Mouse (Mus musculus) layer of hippocampus, postnatal 25 days (tissue): Measurements from ENCODE around the gene Sirt1. TPM values are rescaled to one million over a fixed set of nuclear protein-coding genes. Genes with fewer than 3 reads are reported as not detected.
A peak's percentile ranks its signal among the peaks of the same experiment; 100 is the strongest.

Source experiments
- DNase-seq, 2 experiments: peaks; one replicate each; pipeline ENCODE4 v3.0.0; 2022; ENCODE audit warnings: mixed read lengths in 2 of 2, low spot score in 1 of 2; ENCODE audit errors: extremely low spot score in 1 of 2
- total RNA-seq, 2 experiments: library from RNA; stranded (reverse); gene quantifications; 2 replicates each; pipeline ENCODE4 v1.2.3; 2021

Sirt1 gene
- total RNA-seq, 2 experiments from 2014 or later, result 12.5 to 14.2 TPM

DNA sequence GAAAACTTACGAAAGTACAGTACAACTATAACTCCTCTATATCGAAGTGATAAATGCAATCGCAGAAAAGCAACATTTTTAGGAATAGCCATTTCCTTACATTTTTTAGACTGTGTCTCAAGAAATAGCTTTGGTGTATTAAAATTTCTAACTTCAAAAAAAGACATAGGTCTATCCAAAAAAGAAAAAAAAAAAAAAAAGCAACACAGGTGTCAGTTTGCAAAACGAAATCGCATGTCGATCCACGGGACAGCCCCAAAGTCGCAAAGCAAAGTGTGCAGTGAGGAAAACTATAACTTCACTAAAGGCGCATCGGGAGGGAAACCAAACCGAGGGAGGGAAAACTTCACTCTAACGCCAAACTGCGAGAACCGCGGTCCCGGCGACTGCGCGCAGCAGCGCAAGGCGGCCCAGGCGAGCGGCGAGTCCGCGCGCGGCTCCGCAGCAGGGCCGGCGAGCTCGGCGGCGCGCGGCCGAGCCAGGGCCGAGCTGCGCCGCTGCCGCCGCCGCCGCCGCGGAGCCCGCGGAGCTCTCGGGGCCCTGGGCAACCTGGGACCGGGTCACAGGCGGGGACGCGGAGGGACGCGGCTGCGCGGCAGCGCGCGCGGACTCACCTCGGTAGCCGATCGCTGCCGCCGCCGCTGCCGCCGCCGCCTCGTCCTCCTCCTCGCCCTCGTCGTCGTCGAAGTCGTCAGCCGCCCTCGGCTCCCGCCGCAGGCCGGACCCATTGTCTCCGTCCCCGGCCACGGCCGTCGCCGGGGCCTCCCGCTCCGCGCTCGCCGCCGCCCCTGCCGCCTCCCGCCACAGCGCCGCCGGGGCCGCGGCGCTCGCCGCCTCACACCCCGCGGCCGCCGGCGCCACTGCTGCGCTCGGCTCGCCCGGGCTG lies 43.3 kb downstream of the Sirt1 start:
- DNase-seq, result peak; percentile 31 to 46

- DNase-seq, result no peak
Measured at GRCm38 (mm10) chr10:63337326-63337725, 44.2 kb downstream of the Sirt1 start.

- no peak for DNase-seq
Measured at GRCm38 (mm10) chr10:63336901-63337300, 44.6 kb downstream of the Sirt1 start.

DNA sequence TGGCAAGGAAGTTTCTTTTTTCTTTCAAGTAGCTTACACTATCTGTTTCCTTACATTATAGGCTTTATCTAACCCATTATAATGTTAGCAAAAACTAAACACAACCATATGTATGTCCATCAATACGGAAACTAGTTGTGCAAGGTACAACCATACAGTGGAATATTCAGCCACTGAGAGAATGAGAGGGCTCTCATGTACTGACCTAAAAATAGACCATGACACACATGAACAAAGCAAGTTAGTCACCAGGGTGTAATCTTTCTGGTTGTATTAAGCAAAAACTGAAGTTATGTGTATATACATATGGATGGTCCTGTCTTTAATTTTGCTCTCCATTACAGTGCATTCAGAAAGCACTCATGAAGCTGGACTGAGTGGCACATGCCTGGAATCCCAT lies 54.4 kb downstream of the Sirt1 start:
- no peak for DNase-seq

DNA sequence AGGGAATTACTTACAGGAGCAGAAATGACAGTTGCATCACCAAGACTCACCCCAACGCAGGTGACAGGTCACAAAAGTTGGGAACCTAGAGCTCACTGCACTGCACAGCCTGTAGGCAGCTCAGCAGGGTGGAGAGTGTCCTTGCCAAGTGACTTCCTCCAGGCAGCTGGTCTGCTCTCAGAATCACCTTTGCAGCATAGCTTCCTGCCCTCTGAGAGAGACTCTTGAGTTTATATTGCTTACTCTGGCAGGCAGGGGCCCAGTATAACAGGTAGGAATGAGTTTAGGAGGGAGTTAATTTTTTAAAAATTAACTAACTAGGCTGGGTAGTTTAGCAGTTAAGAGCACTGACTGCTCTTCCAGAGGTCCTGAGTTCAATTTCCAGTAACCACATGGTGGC lies 67.8 kb downstream of the Sirt1 start:
- no peak for DNase-seq

GRCm38 (mm10) chr10:63308582-63309366 lies 72.7 kb downstream of the Sirt1 start:
- peak; percentile 67 to 90 for DNase-seq

DNA sequence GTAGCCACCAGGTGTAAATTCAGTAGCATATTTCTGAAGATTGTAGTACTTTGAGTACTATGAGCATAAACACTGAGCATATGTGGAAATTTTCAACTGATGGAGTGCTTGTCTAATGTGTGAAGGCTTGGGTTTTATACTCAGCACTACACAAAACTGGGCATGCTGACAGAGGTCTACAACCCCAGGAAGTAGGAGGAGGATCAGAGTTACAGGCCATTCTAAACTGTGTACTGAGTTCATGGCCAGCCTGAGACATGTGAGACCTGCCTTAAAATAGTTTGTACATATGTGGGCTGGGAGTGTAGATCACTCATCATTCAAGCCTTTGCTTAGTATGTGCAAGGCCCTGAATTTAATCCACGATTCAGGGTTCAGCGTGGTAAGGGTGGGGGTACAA lies 79.1 kb downstream of the Sirt1 start:
- DNase-seq, result no peak

- DNase-seq, result no peak
Measured at GRCm38 (mm10) chr10:63282846-63283245, 98.7 kb downstream of the Sirt1 start.

DNA sequence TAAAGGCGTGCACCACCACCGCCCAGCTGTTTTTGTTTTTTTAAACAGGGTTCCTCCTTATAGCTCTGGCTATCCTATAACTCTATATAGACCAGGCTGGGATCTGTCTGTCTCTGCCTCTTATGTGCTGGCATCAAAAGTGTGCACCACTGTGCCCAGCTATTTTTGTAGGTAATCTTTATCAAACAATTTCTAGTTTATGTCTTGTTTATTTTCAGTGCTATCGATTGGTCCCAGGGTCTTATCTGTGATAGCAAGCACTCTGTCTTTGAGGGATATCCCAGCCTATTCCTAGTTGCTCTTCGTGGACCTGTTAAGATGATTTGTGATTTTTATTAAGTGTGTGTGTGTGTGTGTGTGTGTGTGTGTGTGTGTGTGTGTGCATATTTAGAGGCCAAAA lies 99.1 kb downstream of the Sirt1 start:
- DNase-seq, result no peak

- DNase-seq, result no peak
Measured at GRCm38 (mm10) chr10:63279851-63280250, 101.7 kb downstream of the Sirt1 start.

- DNase-seq, result no peak
Measured at GRCm38 (mm10) chr10:63277010-63277409, 104.5 kb downstream of the Sirt1 start.

DNA sequence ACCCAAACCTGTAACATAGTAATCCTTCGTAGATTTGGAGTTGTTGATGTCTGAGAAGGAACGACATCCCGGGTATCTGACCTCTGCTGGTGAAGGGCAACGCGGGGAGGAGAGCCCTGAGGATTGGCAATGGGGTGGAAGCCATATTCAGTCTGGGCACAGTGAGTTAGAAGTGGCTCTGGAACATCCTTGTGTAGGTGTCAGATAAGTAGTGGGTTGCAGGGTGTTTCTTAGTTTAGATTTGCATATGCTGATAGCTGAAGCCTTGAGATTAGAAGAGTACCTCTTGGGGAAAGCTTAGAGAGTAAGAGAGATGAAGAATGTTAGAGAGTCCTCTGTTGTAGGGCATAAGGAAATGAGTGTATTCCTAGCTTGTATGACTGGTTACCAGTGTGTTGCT lies 108.6 kb downstream of the Sirt1 start:
- DNase-seq, result no peak

GRCm38 (mm10) chr10:63272401-63272800 lies 109.1 kb downstream of the Sirt1 start:
- DNase-seq, result no peak

Other genes with a start within 250 kb of the Sirt1 start
- 1 to 10 TPM; 1.6 to 2.3 TPM for gene Mypn, start 177.8 kb downstream of the Sirt1 start, total RNA-seq
- 10 to 100 TPM; 32.2 to 38.2 TPM for gene Herc4, start 137.9 kb downstream of the Sirt1 start, total RNA-seq
- 10 to 100 TPM; 15.6 to 18.2 TPM for gene Dnajc12, start 739 bp upstream of the Sirt1 start, total RNA-seq
- gene Gm7075, start 40.1 kb upstream of the Sirt1 start, total RNA-seq, result not detected
- gene Ctnna3, start 48.4 kb upstream of the Sirt1 start, total RNA-seq, result 1 to 10 TPM; 1.5 to 1.7 TPM